Comparison of ENCODE assay signal across 11 mouse cellular contexts in the genomic region with DNA sequence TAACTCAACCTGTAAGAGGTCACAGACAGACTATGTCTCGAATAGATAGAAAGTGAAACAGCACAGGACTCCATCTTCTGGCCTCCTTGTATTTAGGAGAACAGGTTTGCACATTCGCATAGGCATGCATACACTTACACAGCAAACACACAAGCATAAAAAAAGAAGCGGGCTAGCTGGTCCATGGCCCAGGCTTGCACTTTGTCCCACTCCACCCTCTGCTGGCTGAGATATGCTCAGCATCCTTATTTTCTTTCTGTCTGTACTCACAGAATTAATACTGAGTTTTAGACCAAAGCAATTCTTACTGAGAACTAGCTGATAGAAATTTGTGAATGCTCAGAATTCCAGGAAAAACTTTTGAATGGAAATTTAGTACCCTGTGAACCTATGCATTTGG. TPM values are rescaled to one million over a fixed set of nuclear protein-coding genes. Genes with fewer than 3 reads are reported as not detected.
A peak's percentile ranks its signal among the peaks of the same experiment; 100 is the strongest.
DNase-seq lines count a peak whose midpoint lies in the region; ATAC-seq lines count a peak whose summit lies in the region.
"Had no signal": no experiment of that assay in that cellular context is flagged by ENCODE, and none has a peak within 500 bp of the region (broad histone marks: within the 10 kb centered on the region; RNA-seq: fewer than 3 reads in every experiment).

No protein-coding gene starts in this region.

- no peak overlapping the region for H3K27ac ChIP-seq in kidney, embryonic 15.5 days
- H3K27ac ChIP-seq in hindbrain, embryonic 12.5 days, result no peak overlapping the region
- H3K27ac ChIP-seq: forebrain, embryonic 15.5 days; liver, embryonic 13.5 days had no signal

- no peak overlapping the region for H3K4me2 ChIP-seq in kidney, embryonic 15.5 days
- H3K4me2 ChIP-seq in hindbrain, embryonic 12.5 days (replicated peaks), result no peak overlapping the region
- H3K4me2 ChIP-seq: forebrain, embryonic 15.5 days had no signal

- H3K9ac ChIP-seq in kidney, embryonic 15.5 days, result no peak overlapping the region
- H3K9ac ChIP-seq in hindbrain, embryonic 12.5 days, result no peak overlapping the region
- H3K9ac ChIP-seq: forebrain, embryonic 15.5 days; liver, embryonic 13.5 days had no signal

- ATAC-seq in kidney, embryonic 15.5 days (replicated peaks; ENCODE audit: low FRiP score), result no peak
- ATAC-seq in megakaryocyte progenitor cell, adult 5-6 weeks (replicated peaks; ENCODE audit: poor library complexity), result peak; percentile 45
- ATAC-seq in hindbrain, embryonic 12.5 days (ENCODE audit: low FRiP score), result no peak
- ATAC-seq: forebrain, embryonic 15.5 days had no signal

- no peaks in the 10 kb centered on the region for H3K9me3 ChIP-seq in kidney, embryonic 15.5 days (replicated peaks)
- H3K9me3 ChIP-seq in hindbrain, embryonic 12.5 days (replicated peaks), result no peaks in the 10 kb centered on the region
- H3K9me3 ChIP-seq: forebrain, embryonic 15.5 days; liver, embryonic 13.5 days had no signal

- WGBS in kidney, embryonic 15.5 days, result 67% methylated on average over 3 of the region's 3 CpGs
- WGBS in hindbrain, embryonic 12.5 days, result 71% methylated on average over 3 of the region's 3 CpGs

- peaks cover 22% of the 10 kb centered on the region for H3K4me1 ChIP-seq in kidney, embryonic 15.5 days
- H3K4me1 ChIP-seq in hindbrain, embryonic 12.5 days, result peaks cover 24% of the 10 kb centered on the region

- H3K36me3 ChIP-seq in kidney, embryonic 15.5 days, result peaks cover 13% of the 10 kb centered on the region
- peaks cover 9% of the 10 kb centered on the region; the same call in 1 of the 2 replicates for H3K36me3 ChIP-seq in hindbrain, embryonic 12.5 days
- H3K36me3 ChIP-seq: forebrain, embryonic 15.5 days; liver, embryonic 13.5 days had no signal

- no peaks in the 10 kb centered on the region for H3K27me3 ChIP-seq in kidney, embryonic 15.5 days
- H3K27me3 ChIP-seq in hindbrain, embryonic 12.5 days, result no peaks in the 10 kb centered on the region
- H3K27me3 ChIP-seq: forebrain, embryonic 15.5 days; liver, embryonic 13.5 days had no signal

- DNase-seq in adrenal gland, adult (ENCODE audit: inconsistent age in 2 of 2, low spot score in 1 of 2), result peak; percentile 25 to 79
- no peak for DNase-seq in adrenal gland, postnatal 25 days
- peak; percentile 57 for DNase-seq in kidney, postnatal 14 days
- DNase-seq in ZHBTc4 (ENCODE audit: low read depth, low spot score), result peak; percentile 35
- DNase-seq in left cerebral cortex, postnatal 10 days (ENCODE audit: extremely low spot score in 1 of 2, low spot score in 2 of 2), result no peak
- DNase-seq: cerebellum, adult 9-11 months; liver, embryonic 13.5 days had no signal

- intact Hi-C loops in left cerebral cortex, postnatal 10 days (cut with DNase I), result no loop called here

- no peak overlapping the region for H3K4me3 ChIP-seq in kidney, embryonic 15.5 days (replicated peaks)
- no peak overlapping the region for H3K4me3 ChIP-seq in hindbrain, embryonic 12.5 days
- H3K4me3 ChIP-seq: forebrain, embryonic 15.5 days; liver, embryonic 13.5 days had no signal

RNA-seq across cellular contexts. Expression of gene Wars, which starts 2.0 kb away (rescaled TPM):
- total RNA-seq in adrenal gland, postnatal 25 days (2021), result 54.6 and 64.0 TPM in 2 replicates
- 91.4 and 96.7 TPM in 2 replicates for polyA plus RNA-seq in kidney, embryonic 15.5 days (2015; fragmentation: Nextera tagmentation; extraction: Ambion mirVana)
- total RNA-seq in megakaryocyte progenitor cell, adult 5-6 weeks (2015), result 25.1 and 32.0 TPM in 2 replicates
- 53.3 and 59.3 TPM in 2 replicates for total RNA-seq in megakaryocyte progenitor cell, adult 5-6 weeks (2017)
- polyA plus RNA-seq in hindbrain, embryonic 12.5 days (2016; fragmentation: Nextera tagmentation; extraction: Ambion mirVana), result 111 and 113 TPM in 2 replicates
- 10 to 100 TPM; 90.4 to 92.5 TPM for total RNA-seq in left cerebral cortex, postnatal 10 days (2021)

RNA-seq across cellular contexts. Expression of gene Wdr25, which starts 2.6 kb away (rescaled TPM):
- total RNA-seq in adrenal gland, postnatal 25 days (2021), result 7.9 and 8.4 TPM in 2 replicates
- polyA plus RNA-seq in kidney, embryonic 15.5 days (2015; fragmentation: Nextera tagmentation; extraction: Ambion mirVana), result 9.4 and 11.7 TPM in 2 replicates
- total RNA-seq in megakaryocyte progenitor cell, adult 5-6 weeks (2015), result 2.1 and 3.0 TPM in 2 replicates
- total RNA-seq in megakaryocyte progenitor cell, adult 5-6 weeks (2017), result 3.9 and 4.7 TPM in 2 replicates
- 8.1 and 9.7 TPM in 2 replicates for polyA plus RNA-seq in hindbrain, embryonic 12.5 days (2016; fragmentation: Nextera tagmentation; extraction: Ambion mirVana)
- 1 to 10 TPM; 5.8 to 6.1 TPM for total RNA-seq in left cerebral cortex, postnatal 10 days (2021)

Comparison
In these comparisons a context has a peak if more than half of its experiments do, and no peak if none do; other contexts are left out.
1. DNase-seq: peak in adrenal gland, adult (2 of 2), kidney, postnatal 14 days (single experiment) and ZHBTc4 (single experiment); none in adrenal gland, postnatal 25 days (single experiment) and left cerebral cortex, postnatal 10 days (0 of 2).